Mouse (Mus musculus) midbrain, postnatal 0 days (tissue): ENCODE results near the gene Cdc14a. TPM values are rescaled to one million over a fixed set of nuclear protein-coding genes. Genes with fewer than 3 reads are reported as not detected.

Source experiments
- ATAC-seq: fragments of 200-750 bp; cut with Nextera tagmentation; 2 replicates; pipeline ENCODE4 v1.8.0; 2017; ENCODE audit warnings: moderate number of reproducible peaks, mild to moderate bottlenecking, moderate TSS enrichment, moderate library complexity; ENCODE audit not compliant: low FRiP score
- DNase-seq: peaks from one replicate; pipeline ENCODE4 v3.0.0-alpha.2; 2015; ENCODE audit warnings: low spot score
- H3K27ac ChIP-seq: fragments of 300-500 bp; sonication (generic); 2 replicates; pipeline ENCODE4 v1.5.1; 2014; ENCODE audit warnings: low read depth, mild to moderate bottlenecking, low read length, mixed read lengths
- H3K27me3 ChIP-seq: fragments of 300-500 bp; sonication (generic); 2 replicates; pipeline ENCODE4 v1.6.1; 2014; ENCODE audit warnings: low read length, control low read depth, mixed read lengths; ENCODE audit not compliant: insufficient read depth
- H3K36me3 ChIP-seq: fragments of 300-500 bp; sonication (generic); 2 replicates; pipeline ENCODE4 v1.6.1; 2014; ENCODE audit warnings: low read length, control low read depth, mixed read lengths; ENCODE audit not compliant: insufficient read depth
- H3K4me1 ChIP-seq: fragments of 300-500 bp; sonication (generic); 2 replicates; pipeline ENCODE4 v1.6.1; 2014; ENCODE audit warnings: mild to moderate bottlenecking, control low read depth, antibody characterized with exemption, low read length, mixed read lengths; ENCODE audit not compliant: insufficient read depth
- H3K4me2 ChIP-seq: fragments of 300-500 bp; sonication (generic); 2 replicates; pipeline ENCODE4 v1.6.1; 2014; ENCODE audit warnings: low read depth, mild to moderate bottlenecking, low read length, mixed read lengths; ENCODE audit not compliant: poor library complexity, severe bottlenecking
- H3K4me3 ChIP-seq: fragments of 300-500 bp; sonication (generic); 2 replicates; pipeline ENCODE4 v1.5.1; 2014; ENCODE audit warnings: low read depth, mild to moderate bottlenecking, low read length, moderate library complexity
- H3K9ac ChIP-seq: fragments of 300-500 bp; sonication (generic); replicated peaks from 2 replicates; pipeline ENCODE4 v1.6.1; 2014; ENCODE audit warnings: mild to moderate bottlenecking, low read length, moderate library complexity, mixed read lengths; ENCODE audit not compliant: poor library complexity, severe bottlenecking
- H3K9me3 ChIP-seq: fragments of 300-500 bp; sonication (generic); 2 replicates; pipeline ENCODE4 v1.6.1; 2016; ENCODE audit warnings: low read length, control low read depth
- CTCF ChIP-seq: IDR thresholded peaks from 2 replicates; pipeline ENCODE4 v1.5.1; 2016; ENCODE audit warnings: antibody characterized with exemption, mild to moderate bottlenecking
- WGBS: fragments of 180-500 bp; shearing (Covaris S2); extraction: QIAGEN DNeasy Blood & Tissue Kit; methylation state at CpG from one replicate; pipeline ENCODE4 v1.1.7; 2014; 5-methylcytosine and 5-hydroxymethylcytosine counted together
- polyA plus RNA-seq: library from polyadenylated mRNA; unstranded; fragments of >200 nt; fragmentation: Nextera tagmentation; extraction: Ambion mirVana; gene quantifications from 2 replicates; pipeline ENCODE4 v1.2.1, GENCODE M21; 2015
- total RNA-seq: library from RNA; depleted of rRNA; stranded (reverse); fragments of >200 nt; gene quantifications from 2 replicates; pipeline ENCODE4 v1.2.3, GENCODE M21; 2014

Gene Cdc14a
- total and polyA plus RNA-seq, 2 experiments from 2014 or later = 2.2 to 3.1 TPM

DNA sequence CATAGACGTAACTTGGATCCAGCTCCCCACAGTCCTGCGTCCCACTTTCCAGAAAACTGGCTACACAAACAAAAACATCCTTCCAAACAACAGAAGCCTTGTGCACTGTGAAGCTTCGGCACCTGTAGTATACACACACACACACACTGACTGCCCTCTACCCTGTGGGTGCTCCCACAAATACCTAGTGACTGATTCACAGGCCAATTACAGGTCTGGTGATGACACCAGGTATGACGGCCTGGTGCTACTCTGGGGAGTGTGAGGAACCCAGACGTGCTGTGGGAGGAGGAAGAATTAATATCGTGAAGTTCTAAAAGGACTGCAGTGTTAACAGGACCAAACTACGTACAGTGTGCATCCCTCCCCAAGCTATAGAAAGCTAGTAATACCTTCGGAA lies 1.8 kb downstream of the Cdc14a start:
- TF ChIP-seq CTCF = no peak
- H3K27ac ChIP-seq = no peak overlapping the region
- DNase-seq (no peak), ATAC-seq (no peak)
- no peaks in the 10 kb centered on the region for H3K27me3 ChIP-seq
- H3K9ac ChIP-seq = no peak overlapping the region
- WGBS = 34% methylated on average over 8 of the region's 8 CpGs
- H3K4me3 ChIP-seq = peak overlapping the region; percentile 88; the same call in 1 of the 2 replicates
- peak overlapping the region; percentile 99 for H3K4me2 ChIP-seq
- no peaks in the 10 kb centered on the region for H3K36me3 ChIP-seq
- no peaks in the 10 kb centered on the region for H3K4me1 ChIP-seq
- no peaks in the 10 kb centered on the region for H3K9me3 ChIP-seq

DNA sequence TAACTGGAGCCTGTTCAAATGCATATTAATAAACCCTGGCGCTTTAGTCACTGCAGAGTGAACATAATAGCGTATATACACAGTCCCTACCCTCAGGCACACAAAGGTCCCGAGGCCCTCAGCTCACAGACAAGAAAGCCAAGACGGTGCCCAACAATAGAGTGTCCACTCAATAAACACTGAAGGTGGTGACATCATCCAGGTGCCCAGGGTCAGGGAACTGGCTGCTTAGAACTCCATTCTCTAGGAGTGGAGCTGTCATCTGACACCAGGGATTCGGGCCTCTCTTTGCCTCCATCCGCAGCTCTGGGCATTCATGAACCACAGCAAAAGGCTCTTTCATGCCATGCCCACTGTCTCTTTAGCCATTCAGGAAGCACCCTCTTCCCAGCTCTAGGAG lies 2.7 kb downstream of the Cdc14a start:
- Histone ChIP-seq H3K4me1 (no peaks in the 10 kb centered on the region), H3K4me2 (no peak overlapping the region), H3K9me3 (no peaks in the 10 kb centered on the region), H3K27ac (no peak overlapping the region), H3K27me3 (no peaks in the 10 kb centered on the region), H3K36me3 (no peaks in the 10 kb centered on the region), H3K9ac (no peak overlapping the region), H3K4me3 (no peak overlapping the region)
- WGBS = 19% methylated on average over 6 of the region's 6 CpGs
- DNase-seq = no peak
- ATAC-seq = no peak
- no peak for TF ChIP-seq CTCF

DNA sequence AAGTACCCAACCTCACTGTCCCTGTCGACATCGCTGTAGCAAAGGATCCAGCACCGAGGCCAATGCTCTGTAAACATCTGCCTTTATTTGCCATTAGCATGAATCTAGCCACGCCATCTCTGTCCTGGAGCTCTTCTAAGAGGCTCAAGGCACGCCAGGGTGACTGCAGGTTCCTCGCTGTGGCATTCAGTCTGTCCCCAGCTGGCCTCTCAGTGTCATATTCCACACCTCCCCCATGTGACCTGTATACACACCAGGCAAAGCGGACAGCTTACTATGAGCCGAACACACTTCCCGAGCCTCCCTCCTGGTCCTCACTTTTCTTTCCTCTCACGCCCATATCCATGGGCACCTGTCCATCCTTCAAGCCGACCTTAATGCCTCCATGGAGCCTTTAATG lies 4.0 kb downstream of the Cdc14a start:
- DNase-seq (no peak), ATAC-seq (no peak)
- no peak overlapping the region for H3K4me2 ChIP-seq
- 88% methylated on average over 11 of the region's 11 CpGs for WGBS
- no peak overlapping the region for H3K4me3 ChIP-seq
- no peak for TF ChIP-seq CTCF
- no peaks in the 10 kb centered on the region for H3K4me1 ChIP-seq
- no peaks in the 10 kb centered on the region for H3K27me3 ChIP-seq
- no peaks in the 10 kb centered on the region for H3K9me3 ChIP-seq
- no peak overlapping the region for H3K27ac ChIP-seq
- no peak overlapping the region for H3K9ac ChIP-seq
- H3K36me3 ChIP-seq = no peaks in the 10 kb centered on the region

DNA sequence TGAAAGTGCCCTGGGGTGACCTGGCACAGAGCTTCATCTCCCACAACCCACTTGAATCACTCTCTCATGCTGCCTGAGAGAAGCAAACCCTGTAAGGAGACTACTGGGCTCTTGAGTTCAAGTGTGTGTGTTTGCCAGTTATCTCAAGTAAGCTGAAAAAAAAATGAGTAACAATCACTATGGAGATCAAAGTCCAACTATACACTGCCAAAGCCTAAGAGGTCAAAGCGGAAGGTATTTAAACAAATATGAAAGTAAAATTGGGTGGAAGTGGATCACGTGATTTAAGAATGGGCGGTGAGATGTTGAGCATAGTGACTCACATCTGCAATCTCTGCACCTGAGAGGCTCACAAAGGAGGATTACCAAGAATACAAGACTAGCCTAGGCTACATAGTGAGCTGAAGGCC lies 9.4 kb downstream of the Cdc14a start:
- H3K4me1 ChIP-seq = no peaks in the 10 kb centered on the region
- H3K4me2 ChIP-seq = no peak overlapping the region
- H3K27ac ChIP-seq = no peak overlapping the region
- H3K9me3 ChIP-seq = no peaks in the 10 kb centered on the region
- DNase-seq (no peak), ATAC-seq (no peak)
- TF ChIP-seq CTCF = no peak
- H3K27me3 ChIP-seq = no peaks in the 10 kb centered on the region
- H3K36me3 ChIP-seq = no peaks in the 10 kb centered on the region
- WGBS = 92% methylated on average over 3 of the region's 3 CpGs
- no peak overlapping the region for H3K9ac ChIP-seq
- no peak overlapping the region for H3K4me3 ChIP-seq

DNA sequence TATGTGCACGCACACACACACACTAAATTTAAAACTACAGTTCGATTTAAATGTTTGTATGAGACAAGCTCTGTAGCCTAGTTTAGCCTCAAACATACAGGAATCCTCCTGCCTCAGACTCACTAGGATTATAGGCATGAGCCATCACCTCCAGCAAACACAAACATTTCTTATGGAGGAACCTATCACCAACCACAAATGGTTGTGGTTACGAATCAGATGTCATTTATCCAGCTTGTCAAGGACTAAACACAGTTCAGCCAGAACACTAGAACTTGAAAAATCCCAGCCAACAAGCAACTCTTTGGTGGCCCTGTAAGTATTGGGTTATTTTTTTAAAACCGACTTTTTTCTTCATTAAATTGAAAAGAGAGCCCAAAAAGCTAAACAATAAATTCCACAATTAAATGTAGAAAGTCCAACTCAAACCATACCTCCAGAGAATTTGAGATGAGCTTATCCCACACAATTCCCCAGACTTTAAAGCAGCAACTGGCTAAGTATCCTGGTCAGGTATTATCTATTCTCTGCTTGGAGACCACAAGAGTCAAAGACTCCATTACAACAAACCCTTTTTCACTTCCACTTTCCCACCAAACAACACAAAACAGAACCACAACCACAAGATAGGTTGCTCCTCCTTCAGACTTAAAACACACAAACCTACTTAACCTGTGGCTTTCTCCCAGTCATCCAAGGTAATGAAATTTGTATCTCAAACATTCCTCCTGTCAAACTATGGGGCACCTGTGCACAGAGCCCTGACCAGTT lies 10.7 kb downstream of the Cdc14a start:
- H3K4me3 ChIP-seq = no peak overlapping the region
- ATAC-seq = no peak
- DNase-seq = no peak
- H3K9ac ChIP-seq = no peak overlapping the region
- H3K27me3 ChIP-seq = no peaks in the 10 kb centered on the region
- WGBS = 98% methylated on average over 4 of the region's 4 CpGs
- H3K4me1 ChIP-seq = no peaks in the 10 kb centered on the region
- H3K27ac ChIP-seq = no peak overlapping the region
- H3K9me3 ChIP-seq = no peaks in the 10 kb centered on the region
- H3K36me3 ChIP-seq = no peaks in the 10 kb centered on the region
- TF ChIP-seq CTCF = no peak
- H3K4me2 ChIP-seq = no peak overlapping the region

DNA sequence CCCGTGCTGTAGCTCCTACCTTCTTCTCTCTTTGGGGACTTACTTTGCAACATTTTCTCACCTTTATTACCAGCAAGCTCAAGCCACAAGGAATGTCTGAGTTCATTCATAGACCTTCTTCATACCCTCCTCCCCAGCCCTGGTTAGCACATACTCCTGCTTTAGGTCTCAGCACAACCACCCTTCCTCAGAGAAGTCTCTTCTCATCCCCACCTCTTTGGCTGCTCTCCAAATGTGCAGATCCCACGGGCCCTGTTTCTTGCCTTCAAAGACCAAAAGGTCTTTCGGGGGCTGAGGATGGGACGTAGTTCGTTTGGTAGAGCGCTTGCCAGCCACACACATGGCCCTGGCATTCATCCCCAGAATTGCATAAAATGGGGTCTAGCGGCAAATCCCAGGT lies 13.8 kb downstream of the Cdc14a start:
- H3K9ac ChIP-seq = no peak overlapping the region
- ATAC-seq (no peak), DNase-seq (no peak)
- no peaks in the 10 kb centered on the region for H3K9me3 ChIP-seq
- no peaks in the 10 kb centered on the region for H3K27me3 ChIP-seq
- TF ChIP-seq CTCF = no peak
- no peaks in the 10 kb centered on the region for H3K4me1 ChIP-seq
- WGBS = 60% methylated on average over 7 of the region's 7 CpGs
- no peak overlapping the region for H3K4me2 ChIP-seq
- H3K27ac ChIP-seq = no peak overlapping the region
- no peaks in the 10 kb centered on the region for H3K36me3 ChIP-seq
- no peak overlapping the region for H3K4me3 ChIP-seq
